Mouse (Mus musculus): Measurements from ENCODE around the gene Ripply3. TPM values are rescaled to one million over a fixed set of nuclear protein-coding genes. Genes with fewer than 3 reads are reported as not detected.
A peak's percentile ranks its signal among the peaks of the same experiment; 100 is the strongest.

Ripply3 gene
- total RNA-seq, 2 experiments from 2014 or later = 0.20 TPM; not detected in 1

- no peak for DNase-seq (ENCODE audit: low spot score in 2 of 2)
Observed at GRCm38 (mm10) chr16:94356046-94356445, 27.8 kb downstream of the Ripply3 start.

GRCm38 (mm10) chr16:94356776-94357494 lies 28.7 kb downstream of the Ripply3 start:
- no peak for DNase-seq (ENCODE audit: low spot score in 2 of 2)

GRCm38 (mm10) chr16:94358091-94358490 lies 29.9 kb downstream of the Ripply3 start:
- DNase-seq (ENCODE audit: low spot score in 2 of 2) = no peak

GRCm38 (mm10) chr16:94360578-94361350 lies 32.5 kb downstream of the Ripply3 start:
- DNase-seq (ENCODE audit: low spot score in 2 of 2) = no peak

- peak; percentile 81 to 84 for DNase-seq (ENCODE audit: low spot score in 2 of 2)
Observed at GRCm38 (mm10) chr16:94362174-94362873, 34.1 kb downstream of the Ripply3 start.

- DNase-seq (ENCODE audit: low spot score in 2 of 2) = no peak
Observed at GRCm38 (mm10) chr16:94363814-94364213, 35.6 kb downstream of the Ripply3 start.

GRCm38 (mm10) chr16:94365435-94365834 lies 37.2 kb downstream of the Ripply3 start:
- DNase-seq (ENCODE audit: low spot score in 2 of 2) = no peak

GRCm38 (mm10) chr16:94369596-94370172 lies 41.5 kb downstream of the Ripply3 start:
- no peak for DNase-seq (ENCODE audit: low spot score in 2 of 2)

GRCm38 (mm10) chr16:94370173-94370914 lies 42.1 kb downstream of the Ripply3 start, which contains the start of gene Ttc3:
Gene Ttc3 (plus strand): TSS chr16:94370618.
- peak; percentile 95 to 96 for DNase-seq (ENCODE audit: low spot score in 2 of 2)

- DNase-seq (ENCODE audit: low spot score in 2 of 2) = no peak
Observed at GRCm38 (mm10) chr16:94370915-94371300, 42.7 kb downstream of the Ripply3 start.

GRCm38 (mm10) chr16:94371301-94371931 lies 43.2 kb downstream of the Ripply3 start, which contains the start of gene Pigp:
Gene Pigp (minus strand): TSS chr16:94371842.
- DNase-seq (ENCODE audit: low spot score in 2 of 2) = peak; percentile 64 to 75

GRCm38 (mm10) chr16:94379386-94379785 lies 51.2 kb downstream of the Ripply3 start:
- no peak for DNase-seq (ENCODE audit: low spot score in 2 of 2)

- DNase-seq (ENCODE audit: low spot score in 2 of 2) = no peak
Observed at GRCm38 (mm10) chr16:94383277-94383676, 55.1 kb downstream of the Ripply3 start.

Other genes starting within 250 kb of the Ripply3 start
- under 1 TPM; 0.30 to 0.47 TPM for gene Sim2, start 243.5 kb upstream of the Ripply3 start, total RNA-seq (2021)
- 10 to 100 TPM; 13.5 to 13.9 TPM for gene Hlcs, start 14.8 kb upstream of the Ripply3 start, total RNA-seq (2021)
- gene Ttc3, start 42.2 kb downstream of the Ripply3 start, total RNA-seq (2021) = 100 to 1,000 TPM; 823 to 869 TPM
- 10 to 100 TPM; 35.5 to 40.7 TPM for gene Pigp, start 43.4 kb downstream of the Ripply3 start, total RNA-seq (2021)
- gene Vps26c, start 198.4 kb downstream of the Ripply3 start, total RNA-seq (2021) = 10 to 100 TPM; 34.7 to 37.9 TPM
- 10 to 100 TPM; 86.6 to 93.2 TPM for gene Dyrk1a, start 241.6 kb downstream of the Ripply3 start, total RNA-seq (2021)